Mouse (Mus musculus) spleen, adult 2 months (tissue): ENCODE results near the gene Zbtb20. TPM values are rescaled to one million over a fixed set of nuclear protein-coding genes. Genes with fewer than 3 reads are reported as not detected.

Experiments
- DNase-seq, 2 experiments: peaks; one replicate each; pipeline versions ENCODE4 v3.0.0 to v3.0.0-alpha.2; 2012 to 2021; ENCODE audit warnings: low spot score in 2 of 2, low read depth in 1 of 2
- H3K27ac ChIP-seq: fragments of 200-500 bp; 2 replicates; pipeline ENCODE4 v1.5.1; 2012; ENCODE audit warnings: low read length, inconsistent platforms; ENCODE audit not compliant: insufficient read depth
- H3K27me3 ChIP-seq: fragments of 200-500 bp; 2 replicates; pipeline ENCODE4 v1.6.1; 2012; ENCODE audit warnings: mild to moderate bottlenecking, moderate library complexity, low read length, inconsistent platforms; ENCODE audit not compliant: control insufficient read depth, insufficient read depth
- H3K36me3 ChIP-seq: fragments of 200-500 bp; 2 replicates; pipeline ENCODE4 v1.6.1; 2012; ENCODE audit warnings: mild to moderate bottlenecking, low read length, inconsistent platforms; ENCODE audit not compliant: control insufficient read depth, insufficient read depth
- H3K4me1 ChIP-seq: fragments of 200-500 bp; 2 replicates; pipeline ENCODE4 v1.6.1; 2011; ENCODE audit warnings: inconsistent platforms; ENCODE audit not compliant: control insufficient read depth, insufficient read depth, insufficient read length
- H3K4me3 ChIP-seq: fragments of 200-500 bp; 2 replicates; pipeline ENCODE4 v1.5.1; 2011; ENCODE audit warnings: mild to moderate bottlenecking, inconsistent platforms; ENCODE audit not compliant: insufficient read depth, insufficient read length; ENCODE audit errors: extremely low read depth
- CTCF ChIP-seq: fragments of 200-500 bp; IDR thresholded peaks from 2 replicates; pipeline ENCODE4 v1.5.1; 2011; ENCODE audit warnings: mild to moderate bottlenecking, inconsistent platforms; ENCODE audit not compliant: insufficient read depth, insufficient read length, insufficient replicate concordance; ENCODE audit errors: extremely low read depth
- POLR2A ChIP-seq: fragments of 200-500 bp; IDR thresholded peaks from 2 replicates; pipeline ENCODE4 v1.6.1; 2011; ENCODE audit warnings: low read depth, low read length, inconsistent platforms
- WGBS: fragments of 180-500 bp; shearing (Covaris S2); methylation state at CpG from one replicate; pipeline ENCODE4 v1.1.7; 2018; 5-methylcytosine and 5-hydroxymethylcytosine counted together
- polyA plus RNA-seq: library from polyadenylated mRNA; depleted of rRNA; stranded (reverse); fragments of >200 nt; gene quantifications from 2 replicates; pipeline ENCODE4 v1.2.3, GENCODE M21; 2012

Zbtb20 gene
- polyA plus RNA-seq, 1 experiment: 8.6 TPM

DNA sequence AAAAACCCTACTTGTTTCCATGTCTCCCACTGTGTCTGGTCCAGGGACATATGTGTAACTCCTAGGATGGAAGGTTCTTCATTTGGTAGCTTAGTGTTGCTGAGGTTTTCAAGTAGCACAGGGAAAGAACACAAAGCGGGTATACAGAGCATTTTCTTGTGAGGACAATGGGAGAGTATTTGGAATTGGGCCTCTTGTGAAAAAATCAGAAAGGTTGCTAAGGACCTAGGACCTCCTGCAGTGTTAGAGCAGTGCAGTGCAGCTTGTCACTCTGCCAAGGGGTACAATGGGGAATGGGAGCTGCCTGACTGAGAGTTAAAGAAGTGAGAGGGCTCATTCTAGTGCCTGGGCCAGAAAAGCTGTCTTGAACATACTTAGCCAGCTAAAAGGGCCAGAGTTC lies 410.6 kb downstream of the Zbtb20 start:
- Histone ChIP-seq H3K36me3 (no peaks in the 10 kb centered on the region), H3K4me1 (0 out of 2 replicates have a peak, but pooled peaks cover 3% of the 10 kb centered on the region), H3K27me3 (no peaks in the 10 kb centered on the region), H3K27ac (no peak overlapping the region), H3K4me3 (no peak overlapping the region)
- no peak for DNase-seq
- WGBS: 95% methylated on average over 1 of the region's 1 CpGs
- TF ChIP-seq POLR2A (no peak), CTCF (no peak)

DNA sequence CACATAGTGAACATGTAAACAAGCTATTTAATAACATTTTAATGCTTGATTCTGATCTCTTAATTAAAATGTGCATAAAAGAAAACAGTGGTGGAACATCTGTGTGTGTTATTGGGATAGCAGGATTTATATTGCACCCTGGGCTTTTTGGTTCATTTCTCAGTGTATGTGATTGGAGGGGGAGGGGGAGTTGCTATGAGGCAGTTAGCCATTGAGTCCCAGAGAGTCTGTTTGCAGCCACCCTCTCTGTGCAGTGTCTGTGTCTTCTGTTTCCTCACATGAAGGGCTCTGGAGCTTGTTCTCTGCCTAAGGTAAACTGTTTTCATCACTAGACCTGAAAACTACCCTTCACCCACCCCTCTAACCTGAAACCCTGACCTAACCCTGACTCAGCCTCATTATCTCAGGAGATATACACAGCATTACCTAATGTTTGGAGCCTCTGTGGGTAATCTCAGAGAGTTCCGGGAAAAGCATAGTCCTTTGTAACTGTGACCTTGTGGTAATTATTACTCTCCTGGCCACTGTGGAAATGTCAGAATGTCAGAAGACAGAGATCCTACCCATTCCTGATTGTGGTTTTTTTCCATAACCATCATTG lies 411.2 kb downstream of the Zbtb20 start:
- H3K27ac ChIP-seq: no peak overlapping the region
- H3K36me3 ChIP-seq: no peaks in the 10 kb centered on the region
- H3K4me1 ChIP-seq: 0 out of 2 replicates have a peak, but pooled peaks cover 3% of the 10 kb centered on the region
- H3K4me3 ChIP-seq: no peak overlapping the region
- H3K27me3 ChIP-seq: no peaks in the 10 kb centered on the region
- DNase-seq: no peak
- 93% methylated on average over 1 of the region's 1 CpGs for WGBS
- TF ChIP-seq CTCF (no peak), POLR2A (no peak)

DNA sequence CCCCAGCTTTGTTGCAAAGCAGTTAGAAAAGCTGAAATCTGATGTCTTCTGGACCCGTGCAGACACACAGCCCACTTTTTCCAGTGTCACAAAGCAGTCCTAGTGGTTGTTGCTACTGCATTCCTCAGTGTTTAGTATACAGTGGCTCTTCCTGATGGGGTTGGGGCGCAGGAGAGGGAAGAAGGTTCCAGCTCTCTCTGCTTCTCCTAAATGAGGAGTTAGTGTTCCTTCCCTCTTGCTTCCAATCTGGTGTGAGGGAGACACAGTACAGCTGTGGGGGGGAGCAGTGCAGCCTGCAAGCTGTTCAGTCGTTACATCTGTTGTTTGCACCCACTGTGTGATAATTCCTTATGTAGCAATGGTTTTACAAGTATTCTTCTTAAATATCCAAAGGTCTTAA lies 415.7 kb downstream of the Zbtb20 start:
- no peak for DNase-seq
- Histone ChIP-seq H3K36me3 (no peaks in the 10 kb centered on the region), H3K27ac (no peak overlapping the region), H3K27me3 (no peaks in the 10 kb centered on the region), H3K4me3 (no peak overlapping the region), H3K4me1 (0 out of 2 replicates have a peak, but pooled peaks cover 3% of the 10 kb centered on the region)
- no peak for TF ChIP-seq CTCF
- TF ChIP-seq POLR2A: no peak
- 80% methylated on average over 3 of the region's 3 CpGs for WGBS

DNA sequence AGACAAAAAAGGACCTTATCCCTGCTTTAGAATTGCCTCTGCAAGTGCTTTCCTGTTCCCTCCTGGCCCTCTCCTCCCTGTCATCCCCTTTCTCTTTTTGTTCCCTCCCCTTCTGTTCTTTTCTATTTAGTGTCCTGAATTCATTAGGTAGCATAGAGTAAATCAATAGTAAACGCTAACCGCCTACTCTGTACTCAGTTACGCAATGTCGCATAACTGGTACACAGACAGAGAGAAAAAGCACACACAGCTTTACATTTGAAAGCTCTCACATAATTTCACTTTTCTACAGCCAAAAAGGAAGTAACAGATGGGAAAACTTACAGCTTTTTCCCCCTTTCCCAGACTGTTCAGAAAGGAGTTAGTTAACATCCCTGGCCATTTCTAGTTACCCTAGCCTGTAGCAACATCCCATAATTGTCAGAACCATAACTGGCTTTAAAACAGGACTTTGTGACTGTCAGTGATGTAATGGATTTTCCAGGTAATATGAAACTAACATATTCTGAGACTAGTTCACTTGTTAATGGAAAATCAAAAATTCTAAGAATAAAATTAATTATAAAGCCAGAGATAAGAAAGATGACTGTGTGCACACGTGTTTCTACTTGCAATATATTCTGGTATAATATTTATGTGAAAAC lies 422.4 kb downstream of the Zbtb20 start:
- no peaks in the 10 kb centered on the region for H3K27me3 ChIP-seq
- no peak overlapping the region for H3K4me3 ChIP-seq
- no peaks in the 10 kb centered on the region for H3K36me3 ChIP-seq
- WGBS: 88% methylated on average over 5 of the region's 5 CpGs
- H3K4me1 ChIP-seq: no peaks in the 10 kb centered on the region
- TF ChIP-seq POLR2A: no peak
- no peak for TF ChIP-seq CTCF
- no peak for DNase-seq
- H3K27ac ChIP-seq: no peak overlapping the region

DNA sequence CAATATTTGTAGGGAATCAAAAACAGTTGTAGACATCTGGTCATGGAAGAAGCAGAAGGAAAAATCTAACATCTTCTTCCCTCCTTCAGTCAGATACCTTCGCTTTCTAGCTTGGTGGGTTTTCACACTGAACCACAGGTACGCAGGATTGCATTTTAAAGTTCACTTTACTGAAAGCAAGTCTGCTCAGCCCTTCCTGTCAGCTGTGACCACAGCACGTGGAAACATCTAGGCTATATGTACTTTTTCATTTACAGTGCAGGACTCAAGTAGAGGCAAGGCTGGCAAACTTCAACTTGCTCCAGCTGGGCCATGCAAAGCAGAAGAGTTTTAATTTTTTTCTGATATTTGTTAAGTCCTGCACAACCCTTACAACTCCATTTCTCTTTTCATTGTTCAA lies 424.7 kb downstream of the Zbtb20 start:
- WGBS: 38% methylated on average over 3 of the region's 3 CpGs
- Histone ChIP-seq H3K27ac (no peak overlapping the region), H3K4me3 (no peak overlapping the region), H3K27me3 (no peaks in the 10 kb centered on the region), H3K36me3 (no peaks in the 10 kb centered on the region), H3K4me1 (no peaks in the 10 kb centered on the region)
- no peak for DNase-seq
- TF ChIP-seq CTCF: no peak
- no peak for TF ChIP-seq POLR2A

DNA sequence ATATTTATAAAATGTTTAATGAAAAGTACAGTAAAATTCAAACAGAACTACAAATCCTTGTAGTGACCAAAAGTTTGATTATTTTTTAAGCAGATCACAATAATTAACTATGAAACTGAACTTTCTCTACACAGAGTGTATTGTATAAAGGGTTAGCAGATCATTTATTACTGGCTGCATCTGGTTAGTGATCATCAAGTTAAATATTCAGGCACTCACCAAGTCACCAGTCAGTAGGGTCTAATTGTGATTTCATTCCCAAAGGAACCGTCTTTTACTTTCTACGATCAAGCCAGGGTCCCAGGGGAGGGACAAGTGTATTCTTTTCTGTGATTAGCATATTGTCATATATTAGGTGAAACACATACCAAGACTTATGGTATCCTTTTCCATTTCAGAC lies 426.5 kb downstream of the Zbtb20 start:
- Histone ChIP-seq H3K4me1 (no peaks in the 10 kb centered on the region), H3K27ac (no peak overlapping the region), H3K4me3 (no peak overlapping the region), H3K36me3 (no peaks in the 10 kb centered on the region), H3K27me3 (no peaks in the 10 kb centered on the region)
- TF ChIP-seq CTCF (no peak), POLR2A (no peak)
- WGBS: 94% methylated on average over 2 of the region's 2 CpGs
- no peak for DNase-seq
